Mouse (Mus musculus): Measurements from ENCODE around the gene Kcnk6.

DNA sequence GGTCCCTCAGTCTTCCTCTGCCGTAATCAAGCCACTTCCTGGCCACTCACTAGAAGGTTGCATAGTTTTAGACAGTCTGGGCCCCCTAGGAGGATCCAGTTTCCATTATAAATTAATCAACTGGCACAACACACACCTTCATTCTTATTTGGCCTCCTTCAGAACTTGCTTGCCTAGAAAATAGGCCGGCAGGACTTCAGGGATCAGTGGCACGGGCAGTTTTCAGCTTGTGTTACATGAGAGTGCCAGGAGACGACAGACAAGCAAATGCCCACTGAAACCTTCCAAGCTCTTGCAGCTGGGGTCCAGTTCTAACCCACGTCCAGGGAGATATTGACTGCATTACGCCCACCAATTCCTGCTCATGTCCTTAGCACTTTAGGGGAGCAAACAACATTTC is 29.8 kb upstream of the Kcnk6 start:
- TF ChIP-seq CTCF (IDR thresholded peaks at IDR 0.05 in 2 of 3, conservative IDR thresholded peaks at IDR 0.05 in 1 of 3; ENCODE audit: control insufficient read depth in 1 of 3, insufficient read depth in 1 of 3, low read depth in 2 of 3, low read length in 3 of 3, poor library complexity in 1 of 3, severe bottlenecking in 1 of 3): no peak
- no peak for TF ChIP-seq GATA1 (IDR thresholded peaks at IDR 0.05; ENCODE audit: low read depth, low read length)
- TF ChIP-seq POLR2A (IDR thresholded peaks at IDR 0.05; ENCODE audit: control insufficient read depth in 1 of 2, insufficient read depth in 1 of 2, low read depth in 1 of 2, low read length in 2 of 2, poor library complexity in 1 of 2): no peak
- no peak for TF ChIP-seq ELF1 (IDR thresholded peaks at IDR 0.05; ENCODE audit: low read depth, low read length)
- TF ChIP-seq TBP (IDR thresholded peaks at IDR 0.05; ENCODE audit: low read depth, low read length): no peak
- TF ChIP-seq EP300 (IDR thresholded peaks at IDR 0.05; ENCODE audit: low read depth in 1 of 2, low read length in 2 of 2): no peak
- no peak for TF ChIP-seq ZMIZ1 (IDR thresholded peaks at IDR 0.05; ENCODE audit: low read depth, low read length)
- TF ChIP-seq RAD21 (IDR thresholded peaks at IDR 0.05; ENCODE audit: low read depth, low read length): no peak
- no peak for TF ChIP-seq GABPA (IDR thresholded peaks at IDR 0.05; ENCODE audit: low read depth, low read length)
- TF ChIP-seq USF1 (IDR thresholded peaks at IDR 0.05; ENCODE audit: low read depth, low read length): no peak
- TF ChIP-seq SMC3 (IDR thresholded peaks at IDR 0.05; ENCODE audit: low read depth, low read length): no peak
- TF ChIP-seq ZC3H11A (IDR thresholded peaks at IDR 0.05; ENCODE audit: low read depth, low read length): no peak
- TF ChIP-seq RCOR1 (IDR thresholded peaks at IDR 0.05; ENCODE audit: low read depth, low read length): no peak
